Mouse (Mus musculus) midbrain, embryonic 11.5 days (tissue): ENCODE measurements around the gene Rab12. TPM values are rescaled to one million over a fixed set of nuclear protein-coding genes. Genes with fewer than 3 reads are reported as not detected.

Source experiments
- ATAC-seq: fragments of 200-750 bp; cut with Nextera tagmentation; 2 replicates; pipeline ENCODE4 v1.8.0; 2017; ENCODE audit warnings: moderate TSS enrichment, moderate library complexity; ENCODE audit not compliant: low FRiP score
- DNase-seq: peaks from one replicate; pipeline ENCODE4 v3.0.0; 2015; ENCODE audit warnings: low spot score; ENCODE audit errors: missing footprints
- H3K27ac ChIP-seq: fragments of 300-500 bp; sonication (generic); 2 replicates; pipeline ENCODE4 v1.5.1; 2014; ENCODE audit warnings: low read depth, low read length
- H3K27me3 ChIP-seq: fragments of 300-500 bp; sonication (generic); 2 replicates; pipeline ENCODE4 v1.6.1; 2014; ENCODE audit warnings: mild to moderate bottlenecking, low read length, moderate library complexity, mixed read lengths; ENCODE audit not compliant: control insufficient read depth, insufficient read depth
- H3K36me3 ChIP-seq: fragments of 300-500 bp; sonication (generic); 2 replicates; pipeline ENCODE4 v1.6.1; 2014; ENCODE audit warnings: mild to moderate bottlenecking, low read length, moderate library complexity, mixed read lengths; ENCODE audit not compliant: control insufficient read depth, insufficient read depth
- H3K4me1 ChIP-seq: fragments of 300-500 bp; sonication (generic); 2 replicates; pipeline ENCODE4 v1.6.1; 2014; ENCODE audit warnings: low read length; ENCODE audit not compliant: control insufficient read depth, insufficient read depth
- H3K4me2 ChIP-seq: fragments of 300-500 bp; sonication (generic); 2 replicates; pipeline ENCODE4 v1.6.1; 2014; ENCODE audit warnings: mild to moderate bottlenecking, moderate library complexity
- H3K4me3 ChIP-seq: fragments of 300-500 bp; sonication (generic); 2 replicates; pipeline ENCODE4 v1.5.1; 2014; ENCODE audit warnings: low read depth, low read length
- H3K9ac ChIP-seq: fragments of 300-500 bp; sonication (generic); 2 replicates; pipeline ENCODE4 v1.6.1; 2014; ENCODE audit warnings: low read length
- H3K9me3 ChIP-seq: fragments of 300-500 bp; sonication (generic); 2 replicates; pipeline ENCODE4 v1.6.1; 2016; ENCODE audit warnings: low read length; ENCODE audit not compliant: control insufficient read depth
- WGBS: fragments of 180-500 bp; shearing (Covaris S2); extraction: QIAGEN DNeasy Blood & Tissue Kit; methylation state at CpG from one replicate; pipeline ENCODE4 v1.1.7; 2014; 5-methylcytosine and 5-hydroxymethylcytosine counted together
- polyA plus RNA-seq: library from polyadenylated mRNA; unstranded; fragments of >200 nt; fragmentation: Nextera tagmentation; extraction: Ambion mirVana; gene quantifications from 2 replicates; pipeline ENCODE4 v1.2.1, GENCODE M21; 2014

The Rab12 gene
- polyA plus RNA-seq = 40.9 and 45.0 TPM in 2 replicates

DNA sequence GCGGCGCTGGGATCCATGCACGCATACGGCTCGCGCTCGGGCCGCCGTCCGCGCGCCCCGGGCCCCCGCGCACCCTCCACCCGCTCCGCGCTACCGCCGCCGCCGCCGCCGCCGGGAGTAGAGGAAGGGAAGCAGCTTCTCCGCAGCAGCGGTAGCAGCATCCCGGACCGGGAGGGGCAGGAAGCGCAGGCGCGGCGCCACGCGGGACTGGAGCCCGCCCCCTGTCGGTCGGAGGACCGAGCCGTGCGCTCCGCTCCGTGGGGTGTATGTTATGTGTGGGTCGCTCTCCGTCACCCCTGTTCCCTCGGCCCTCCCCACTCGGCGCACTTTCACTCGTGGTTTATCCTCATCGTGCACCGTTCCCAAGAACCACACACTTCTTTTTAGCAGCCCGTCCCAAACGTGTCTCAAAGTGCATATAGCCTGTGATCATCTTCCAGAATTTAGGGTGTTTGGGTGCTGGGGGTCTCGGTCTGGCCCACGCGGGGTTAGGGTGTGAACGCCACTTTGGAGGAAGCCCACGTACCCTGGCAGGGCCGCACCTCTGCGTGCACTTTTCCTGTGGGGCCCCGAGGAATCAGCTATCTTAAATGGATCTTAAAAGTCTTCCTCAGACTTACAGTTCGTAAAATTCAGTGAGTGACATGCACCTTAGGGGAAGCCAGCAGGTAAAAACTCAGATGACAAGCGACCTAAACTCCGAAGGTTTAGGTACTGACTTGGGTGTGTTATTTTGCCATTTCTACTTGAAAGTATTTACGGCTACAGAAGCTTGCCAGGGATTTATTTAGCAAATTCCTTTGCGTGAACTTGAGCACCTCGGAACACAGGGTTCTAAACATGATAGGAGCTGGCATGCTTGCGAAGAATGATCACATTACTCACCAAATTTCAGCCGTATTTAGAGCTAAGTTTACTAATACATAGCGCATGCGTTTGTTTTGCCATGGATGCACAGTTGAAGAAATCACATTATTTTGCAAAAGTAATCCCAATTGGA lies at the start of gene Rab12:
TSS of gene Rab12 (minus strand) at position 176 of the 1,000 bp plus-strand sequence.
- DNase-seq = peak; percentile 100
- Histone ChIP-seq H3K9ac (peak within 1 kb of the TSS; percentile 97), H3K4me2 (peak within 1 kb of the TSS; percentile 62), H3K4me3 (peak within 1 kb of the TSS; percentile 97), H3K27ac (no peak within 1 kb of the TSS), H3K9me3 (no peaks in the 10 kb centered on the region), H3K36me3 (no peaks in the 10 kb centered on the region), H3K4me1 (peaks cover 13% of the 10 kb centered on the region), H3K27me3 (no peaks in the 10 kb centered on the region)
- 10% methylated on average over 67 of the region's 71 CpGs for WGBS
- ATAC-seq = peak; percentile 96

DNA sequence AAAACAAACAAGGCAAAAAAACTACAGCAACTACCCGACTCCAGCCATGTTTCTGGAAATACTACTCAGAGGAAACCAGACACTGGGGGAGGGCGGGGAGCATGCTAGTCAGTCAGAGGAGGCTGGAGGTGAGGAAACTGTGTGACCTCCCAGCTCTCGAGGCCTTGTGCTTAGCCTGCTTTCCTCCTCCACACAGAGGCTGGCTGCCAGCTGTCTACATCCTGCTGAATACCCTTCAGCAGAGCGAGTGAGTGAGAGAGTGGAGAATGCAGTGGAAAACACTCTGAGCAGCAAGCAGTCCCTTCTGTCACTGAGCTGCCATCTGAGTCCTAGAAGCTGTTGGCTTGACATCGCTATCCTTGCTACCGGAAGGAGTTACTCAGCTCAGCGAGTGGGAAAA lies 44.7 kb upstream of the Rab12 start:
- H3K9me3 ChIP-seq = no peaks in the 10 kb centered on the region
- no peaks in the 10 kb centered on the region for H3K4me1 ChIP-seq
- H3K27ac ChIP-seq = no peak overlapping the region
- H3K4me2 ChIP-seq = no peak overlapping the region
- DNase-seq (peak; percentile 80), ATAC-seq (no peak)
- 79% methylated on average over 7 of the region's 7 CpGs for WGBS
- H3K27me3 ChIP-seq = no peaks in the 10 kb centered on the region
- no peaks in the 10 kb centered on the region for H3K36me3 ChIP-seq
- no peak overlapping the region for H3K4me3 ChIP-seq
- H3K9ac ChIP-seq = no peak overlapping the region

DNA sequence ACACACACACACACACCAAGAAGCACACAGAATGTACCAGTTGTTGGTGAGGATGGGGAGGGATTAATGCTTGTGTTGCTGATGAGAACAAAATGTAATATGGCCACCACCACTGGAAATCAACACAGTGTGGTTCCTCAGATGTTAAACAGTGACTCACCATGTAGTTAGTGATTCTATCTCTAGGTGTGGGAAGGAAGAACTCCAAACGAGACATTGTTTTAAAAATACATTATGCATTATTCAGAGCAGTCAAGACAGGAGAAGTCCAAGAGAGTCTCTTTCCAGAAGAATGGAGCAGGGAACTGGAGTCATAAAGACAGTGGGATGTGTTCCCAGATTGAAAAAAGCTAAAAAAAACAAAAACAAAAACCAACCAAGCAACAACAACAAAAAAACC lies 44.0 kb upstream of the Rab12 start:
- H3K9me3 ChIP-seq = no peaks in the 10 kb centered on the region
- H3K27ac ChIP-seq = no peak overlapping the region
- no peaks in the 10 kb centered on the region for H3K27me3 ChIP-seq
- H3K4me3 ChIP-seq = no peak overlapping the region
- H3K36me3 ChIP-seq = no peaks in the 10 kb centered on the region
- WGBS = 86% methylated on average over 1 of the region's 1 CpGs
- H3K9ac ChIP-seq = no peak overlapping the region
- no peak for DNase-seq
- ATAC-seq = no peak
- no peak overlapping the region for H3K4me2 ChIP-seq
- H3K4me1 ChIP-seq = no peaks in the 10 kb centered on the region

DNA sequence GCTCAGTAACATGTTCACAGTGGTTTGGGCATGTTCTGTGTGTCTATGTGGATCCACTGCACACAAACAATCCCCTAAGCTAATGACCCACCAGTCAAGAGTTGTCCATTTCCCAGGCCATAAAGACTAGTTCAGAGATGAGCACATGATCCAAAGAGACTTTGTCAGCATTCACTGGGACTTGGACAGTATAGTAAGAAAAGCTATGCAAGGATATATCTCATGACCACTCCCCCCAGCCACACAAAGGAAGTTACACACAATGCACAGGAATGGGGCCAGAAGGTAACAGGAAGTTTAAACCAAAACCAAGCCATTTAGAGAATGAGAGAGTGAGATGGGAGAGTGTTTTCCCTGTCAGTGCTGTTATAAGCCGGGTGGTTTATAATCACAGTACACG lies 41.9 kb upstream of the Rab12 start:
- WGBS = 84% methylated on average over 2 of the region's 2 CpGs
- Histone ChIP-seq H3K9me3 (no peaks in the 10 kb centered on the region), H3K4me3 (no peak overlapping the region), H3K27ac (no peak overlapping the region), H3K4me1 (no peaks in the 10 kb centered on the region), H3K9ac (no peak overlapping the region), H3K36me3 (no peaks in the 10 kb centered on the region), H3K4me2 (no peak overlapping the region), H3K27me3 (no peaks in the 10 kb centered on the region)
- no peak for ATAC-seq
- DNase-seq = no peak

DNA sequence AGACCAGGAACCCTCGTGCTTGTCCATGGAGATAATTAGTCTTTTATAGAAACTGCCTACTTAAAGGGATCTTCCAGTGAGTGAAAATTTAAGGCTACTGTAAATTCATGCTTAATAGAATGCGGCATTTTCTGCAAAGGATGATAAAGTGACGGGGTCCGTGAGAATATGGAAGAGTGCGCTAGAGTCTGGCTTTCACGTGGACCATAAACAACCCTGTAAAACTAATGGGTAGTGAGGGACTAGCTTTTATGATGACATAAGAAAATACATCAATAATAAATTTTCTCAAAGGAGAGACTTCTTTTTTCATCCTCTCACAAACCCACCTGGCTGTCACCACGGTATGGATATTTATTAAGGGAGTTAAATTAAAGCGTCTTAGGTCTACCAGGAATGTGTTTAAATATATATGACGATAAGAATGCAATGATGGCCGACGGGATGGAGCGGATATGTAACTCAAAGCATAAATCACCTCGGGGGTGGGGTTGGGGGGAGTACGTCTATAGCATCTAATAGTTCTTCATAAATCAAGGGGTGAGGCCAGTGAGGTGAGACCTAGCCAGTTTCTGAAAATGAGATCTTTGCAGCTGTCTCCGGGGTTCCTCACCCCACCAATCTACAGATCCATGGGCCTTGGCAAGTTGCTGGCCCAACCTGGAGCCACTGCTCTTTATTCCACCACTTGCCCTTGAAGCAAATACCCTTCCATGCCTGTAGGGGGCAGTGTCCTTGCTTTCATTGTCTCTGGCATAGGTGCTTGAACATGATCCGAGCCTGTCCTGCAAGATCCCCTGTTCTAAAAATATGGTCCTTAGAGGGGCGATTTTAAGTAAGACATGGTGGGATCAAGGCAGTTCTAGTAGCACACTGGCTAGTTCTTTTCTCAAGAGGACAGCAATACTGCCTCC lies 39.1 kb upstream of the Rab12 start:
- Histone ChIP-seq H3K4me1 (no peaks in the 10 kb centered on the region), H3K27ac (no peak overlapping the region), H3K9ac (no peak overlapping the region), H3K36me3 (no peaks in the 10 kb centered on the region), H3K27me3 (no peaks in the 10 kb centered on the region), H3K4me3 (no peak overlapping the region), H3K9me3 (no peaks in the 10 kb centered on the region), H3K4me2 (no peak overlapping the region)
- WGBS = 93% methylated on average over 17 of the region's 17 CpGs
- DNase-seq (no peak), ATAC-seq (no peak)

DNA sequence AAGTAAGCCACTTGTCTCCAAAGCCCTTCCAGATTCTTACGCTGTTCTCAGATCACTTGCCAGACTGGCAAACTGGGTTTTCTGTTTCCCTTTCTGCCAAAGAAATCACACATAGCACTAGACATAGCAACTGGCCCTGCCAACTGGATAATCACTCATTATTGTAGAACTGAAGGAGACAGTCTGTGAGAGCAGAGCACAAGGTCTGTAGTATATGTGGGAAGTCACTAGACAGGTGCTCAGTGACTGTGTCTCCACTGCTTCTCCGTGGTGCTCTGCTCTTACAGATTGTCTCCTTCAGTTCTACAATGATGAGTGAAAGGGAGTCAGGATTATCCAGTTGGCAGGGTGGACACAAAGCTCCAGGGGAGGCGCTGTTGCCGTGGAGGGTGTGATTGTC lies 33.2 kb upstream of the Rab12 start:
- Histone ChIP-seq H3K4me3 (no peak overlapping the region), H3K9ac (no peak overlapping the region), H3K27ac (no peak overlapping the region), H3K36me3 (no peaks in the 10 kb centered on the region), H3K9me3 (no peaks in the 10 kb centered on the region), H3K4me1 (no peaks in the 10 kb centered on the region), H3K4me2 (no peak overlapping the region), H3K27me3 (no peaks in the 10 kb centered on the region)
- ATAC-seq = no peak
- 76% methylated on average over 4 of the region's 4 CpGs for whole genome bisulfite sequencing
- DNase-seq = no peak

DNA sequence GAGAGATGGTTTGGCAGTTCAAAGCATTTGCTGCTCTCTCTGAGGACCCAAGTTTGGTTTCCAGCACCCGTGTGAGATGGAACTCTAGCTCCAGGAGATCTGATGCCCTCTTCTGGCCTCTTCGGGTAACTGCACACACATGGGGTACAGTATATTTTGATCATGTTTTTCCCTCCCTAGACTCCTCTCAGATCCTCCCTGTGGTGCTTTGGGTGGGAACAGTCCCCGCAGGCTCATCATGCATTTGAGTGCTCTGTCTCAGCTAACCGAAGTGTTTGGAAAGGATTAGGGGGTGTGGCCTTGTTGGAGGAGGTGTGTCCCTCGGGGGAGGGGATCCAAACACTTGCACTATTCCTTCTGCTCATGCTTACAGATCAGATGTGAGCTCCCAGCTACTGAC lies 31.0 kb upstream of the Rab12 start:
- Histone ChIP-seq H3K36me3 (no peaks in the 10 kb centered on the region), H3K9ac (no peak overlapping the region), H3K27me3 (no peaks in the 10 kb centered on the region), H3K27ac (no peak overlapping the region), H3K4me2 (no peak overlapping the region), H3K9me3 (no peaks in the 10 kb centered on the region), H3K4me3 (no peak overlapping the region), H3K4me1 (no peaks in the 10 kb centered on the region)
- no peak for DNase-seq
- 89% methylated on average over 5 of the region's 5 CpGs for WGBS
- no peak for ATAC-seq

DNA sequence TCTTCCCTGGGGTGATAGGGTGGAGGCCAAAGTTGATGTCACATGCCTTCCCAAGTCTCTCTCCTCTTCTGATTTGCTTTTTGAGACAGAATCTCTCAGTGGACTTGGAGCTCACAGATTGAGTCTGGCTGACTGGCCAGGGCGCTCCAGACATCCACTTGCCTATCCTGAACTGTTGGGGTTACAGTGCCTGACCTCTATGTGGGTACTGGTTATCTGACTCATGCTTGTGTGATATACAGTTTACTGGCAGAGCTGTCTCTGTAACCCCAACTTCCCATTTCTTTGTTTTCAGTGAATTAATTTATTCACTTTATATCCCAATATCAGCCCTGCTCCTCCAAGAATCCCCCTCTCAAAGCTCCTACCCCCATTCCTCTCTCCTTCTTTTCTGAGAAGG lies 12.8 kb upstream of the Rab12 start:
- ATAC-seq (no peak), DNase-seq (no peak)
- 86% methylated on average over 1 of the region's 1 CpGs for WGBS
- H3K36me3 ChIP-seq = no peaks in the 10 kb centered on the region
- H3K4me1 ChIP-seq = no peaks in the 10 kb centered on the region
- no peaks in the 10 kb centered on the region for H3K27me3 ChIP-seq
- peaks cover 5% of the 10 kb centered on the region for H3K9me3 ChIP-seq
- no peak overlapping the region for H3K4me3 ChIP-seq
- no peak overlapping the region for H3K27ac ChIP-seq
- no peak overlapping the region for H3K9ac ChIP-seq
- H3K4me2 ChIP-seq = no peak overlapping the region

DNA sequence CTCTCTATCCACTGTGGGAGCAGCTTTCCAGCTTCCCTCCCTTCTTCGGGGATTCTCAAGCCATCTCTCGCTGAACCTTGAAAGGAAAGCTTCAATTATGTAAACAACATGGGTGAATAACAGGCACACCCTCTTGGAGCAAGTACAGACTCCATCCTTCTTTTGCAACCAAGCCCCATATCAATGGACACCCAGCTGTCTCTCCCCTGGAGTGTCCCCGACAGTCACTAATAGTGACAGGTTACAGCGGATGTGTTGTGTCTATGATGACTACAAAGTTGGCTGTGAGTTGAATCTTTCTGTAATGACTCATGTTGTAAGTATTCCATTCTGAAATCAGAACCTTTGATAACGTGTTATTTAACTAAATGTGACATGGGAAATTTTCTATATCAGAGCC lies 3.9 kb upstream of the Rab12 start:
- 81% methylated on average over 5 of the region's 5 CpGs for WGBS
- Histone ChIP-seq H3K4me3 (no peak overlapping the region), H3K36me3 (no peaks in the 10 kb centered on the region), H3K27ac (no peak overlapping the region), H3K9ac (no peak overlapping the region), H3K9me3 (no peaks in the 10 kb centered on the region), H3K27me3 (no peaks in the 10 kb centered on the region), H3K4me2 (no peak overlapping the region), H3K4me1 (peaks cover 4% of the 10 kb centered on the region)
- ATAC-seq = no peak
- DNase-seq = peak; percentile 41
